Comparison of ENCODE assay signal across 8 mouse cellular contexts in the genomic region with DNA sequence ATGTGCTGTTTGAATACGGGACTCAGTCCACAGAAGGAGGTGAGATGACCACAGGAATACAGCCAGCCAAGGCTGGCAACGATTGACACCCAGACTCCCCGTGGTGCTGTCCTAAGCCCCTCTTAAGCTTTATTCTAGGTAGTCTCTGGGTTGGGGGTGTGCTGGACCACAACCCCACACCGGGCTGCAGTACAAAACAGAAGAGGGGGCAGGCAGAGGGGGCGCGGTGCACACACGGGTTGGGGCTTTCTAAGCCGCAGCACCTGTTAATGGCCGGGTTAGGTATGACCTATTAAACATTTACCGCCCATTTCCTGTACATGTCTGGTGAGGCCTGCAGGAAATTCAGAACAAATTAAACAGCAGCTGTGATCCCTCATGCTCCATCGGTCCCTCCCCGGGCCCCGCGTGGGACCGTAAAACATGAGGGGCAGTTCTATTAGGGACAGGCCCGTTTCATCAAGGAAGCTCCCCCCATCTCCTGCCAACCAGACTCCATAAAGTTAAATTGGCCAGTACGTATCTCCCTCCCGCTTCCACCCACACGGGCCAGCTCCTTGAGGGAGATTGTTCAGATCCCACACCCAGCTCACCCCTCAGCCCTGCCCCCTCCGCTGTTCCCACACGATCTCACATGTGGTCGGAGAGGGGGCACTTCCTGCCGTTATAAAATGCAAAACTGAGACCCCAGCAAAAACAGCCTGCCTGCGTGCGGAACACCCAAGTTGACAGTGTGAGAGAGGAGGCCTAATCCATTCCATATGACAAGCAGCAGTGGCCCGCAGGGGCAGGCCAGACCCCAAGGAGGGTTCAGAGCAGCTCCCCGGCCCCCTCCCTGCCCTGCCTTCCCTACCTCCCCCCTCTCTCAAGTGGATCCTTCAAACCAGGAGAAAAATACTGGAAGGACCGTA.
A peak's percentile ranks its signal among the peaks of the same experiment; 100 is the strongest.
DNase-seq lines count a peak whose midpoint lies in the region; ATAC-seq and TF ChIP-seq lines count a peak whose summit lies in the region.

No protein-coding gene starts in this region.

- H3K9me3 ChIP-seq in lung, postnatal 0 days (ENCODE audit: low read length), result no peaks in the 10 kb centered on the region
- no peaks in the 10 kb centered on the region for H3K9me3 ChIP-seq in heart, postnatal 0 days (replicated peaks; ENCODE audit: control insufficient read depth, low read length)
- H3K9me3 ChIP-seq in limb, embryonic 11.5 days (ENCODE audit: control insufficient read depth, low read length), result no peaks in the 10 kb centered on the region

- no peak for TF ChIP-seq CTCF in lung, postnatal 0 days (IDR thresholded peaks at IDR 0.05)
- no peak for TF ChIP-seq CTCF in lung, adult 2 months (IDR thresholded peaks at IDR 0.05; ENCODE audit: insufficient read depth, low read length)
- no peak for TF ChIP-seq CTCF in heart, postnatal 0 days (IDR thresholded peaks at IDR 0.05; ENCODE audit: low read depth)

- peak; percentile 59 for ATAC-seq in lung, postnatal 0 days
- peak; percentile 36; the same call in 1 of the 2 replicates for ATAC-seq in heart, postnatal 0 days (ENCODE audit: insufficient read depth, low read depth)
- ATAC-seq in limb, embryonic 11.5 days (ENCODE audit: insufficient number of reproducible peaks, low FRiP score, low TSS enrichment, low read depth), result peak; percentile 90

- TF ChIP-seq POLR2A in lung, adult 2 months (IDR thresholded peaks at IDR 0.05; ENCODE audit: borderline replicate concordance, extremely low read depth, low read depth, low read length), result no peak

- H3K27me3 ChIP-seq in lung, postnatal 0 days (replicated peaks; ENCODE audit: insufficient read depth, low read length), result no peaks in the 10 kb centered on the region
- 0 out of 2 replicates have a peak, but pooled peaks cover 8% of the 10 kb centered on the region for H3K27me3 ChIP-seq in heart, postnatal 0 days (ENCODE audit: control insufficient read depth, insufficient read depth, low read length)
- peaks cover 15% of the 10 kb centered on the region for H3K27me3 ChIP-seq in limb, embryonic 11.5 days (ENCODE audit: control insufficient read depth, insufficient read depth, low read length)

- no peak overlapping the region for H3K27ac ChIP-seq in lung, postnatal 0 days (ENCODE audit: low read length)
- H3K27ac ChIP-seq in heart, postnatal 0 days (ENCODE audit: low read depth), result peak overlapping the region; percentile 15; the same call in 1 of the 2 replicates
- H3K27ac ChIP-seq in limb, embryonic 11.5 days (replicated peaks; ENCODE audit: low read depth, low read length), result peak overlapping the region; percentile 78

- DNase-seq in lung, postnatal 0 days (ENCODE audit: low spot score), result peak; percentile 36
- no peak for DNase-seq in lung, adult 2 months
- DNase-seq in heart, postnatal 0 days (ENCODE audit: low spot score), result no peak
- peak; percentile 93 for DNase-seq in limb, embryonic 11.5 days (ENCODE audit: low spot score)
- DNase-seq in retina, postnatal 1 day, result peak; percentile 58
- no peak for DNase-seq in adrenal gland, postnatal 4 days (ENCODE audit: low spot score in 2 of 2)
- no peak for DNase-seq in cerebellum, postnatal 25 days
- no peak for DNase-seq in ovary, adult 18-20 months (ENCODE audit: low spot score)

- no peaks in the 10 kb centered on the region for H3K36me3 ChIP-seq in lung, postnatal 0 days (ENCODE audit: insufficient read depth, low read length)
- H3K36me3 ChIP-seq in heart, postnatal 0 days (replicated peaks; ENCODE audit: control insufficient read depth, insufficient read depth, low read length), result no peaks in the 10 kb centered on the region
- H3K36me3 ChIP-seq in limb, embryonic 11.5 days (ENCODE audit: control insufficient read depth, insufficient read depth, low read length), result no peaks in the 10 kb centered on the region

- peak overlapping the region; percentile 42 for H3K4me2 ChIP-seq in lung, postnatal 0 days (replicated peaks; ENCODE audit: low read depth, low read length)
- H3K4me2 ChIP-seq in heart, postnatal 0 days (ENCODE audit: low read depth, low read length), result peak overlapping the region; percentile 36
- H3K4me2 ChIP-seq in limb, embryonic 11.5 days (ENCODE audit: low read depth, severe bottlenecking), result peak overlapping the region; percentile 42

- no peak for TF ChIP-seq EP300 in lung, postnatal 0 days (IDR thresholded peaks at IDR 0.05)
- no peak for TF ChIP-seq EP300 in heart, postnatal 0 days (IDR thresholded peaks at IDR 0.05; ENCODE audit: low read depth)

- peaks cover 12% of the 10 kb centered on the region; the same call in 1 of the 2 replicates for H3K4me1 ChIP-seq in lung, postnatal 0 days (ENCODE audit: insufficient read depth, low read depth, low read length)
- H3K4me1 ChIP-seq in lung, adult 2 months (ENCODE audit: control insufficient read depth, insufficient read depth, low read length), result no peaks in the 10 kb centered on the region
- H3K4me1 ChIP-seq in heart, postnatal 0 days (ENCODE audit: control insufficient read depth, insufficient read depth), result peaks cover 12% of the 10 kb centered on the region
- H3K4me1 ChIP-seq in limb, embryonic 11.5 days (ENCODE audit: control insufficient read depth, insufficient read depth, low read length), result peaks cover 41% of the 10 kb centered on the region

- H3K9ac ChIP-seq in lung, postnatal 0 days (replicated peaks; ENCODE audit: low read depth), result no peak overlapping the region
- H3K9ac ChIP-seq in heart, postnatal 0 days (replicated peaks; ENCODE audit: low read depth, low read length), result 0 out of 2 replicates have a peak overlapping the region, but pooled peaks have one; percentile 2
- no peak overlapping the region for H3K9ac ChIP-seq in limb, embryonic 11.5 days (ENCODE audit: low read length)

- 15% methylated on average over 27 of the region's 28 CpGs for WGBS in lung, postnatal 0 days
- 32% methylated on average over 28 of the region's 28 CpGs for WGBS in lung, adult 2 months
- 40% methylated on average over 28 of the region's 28 CpGs for WGBS in heart, postnatal 0 days
- 4% methylated on average over 28 of the region's 28 CpGs for WGBS in limb, embryonic 11.5 days

- H3K4me3 ChIP-seq in lung, postnatal 0 days (ENCODE audit: low read depth, low read length), result no peak overlapping the region; the same call in 1 of the 2 replicates
- H3K4me3 ChIP-seq in lung, adult 2 months (replicated peaks; ENCODE audit: extremely low read depth, low read depth, low read length), result no peak overlapping the region
- no peak overlapping the region for H3K4me3 ChIP-seq in heart, postnatal 0 days (ENCODE audit: low read depth, low read length)
- H3K4me3 ChIP-seq in limb, embryonic 11.5 days (ENCODE audit: low read depth, low read length), result no peak overlapping the region; the same call in 1 of the 2 replicates

Comparison
In these comparisons a context has a peak if more than half of its experiments do, and no peak if none do; other contexts are left out.
1. DNase-seq: peak in lung, postnatal 0 days (single experiment), limb, embryonic 11.5 days (single experiment) and retina, postnatal 1 day (single experiment); none in lung, adult 2 months (single experiment), heart, postnatal 0 days (single experiment), adrenal gland, postnatal 4 days (0 of 2), cerebellum, postnatal 25 days (0 of 2) and ovary, adult 18-20 months (single experiment).
2. ATAC-seq: peak in every context shown above with its lines; median percentile 90 in limb, embryonic 11.5 days; 59 in lung, postnatal 0 days; 36 in heart, postnatal 0 days.
3. Peak in every context shown above with its lines, with median percentiles within 50 percentile points of each other: H3K4me2 ChIP-seq.